Mouse (Mus musculus) small intestine, adult 2 months (tissue): ENCODE measurements around the gene Pou3f1.

ENCODE experiments used
- CTCF ChIP-seq: fragments of 200-500 bp; IDR thresholded peaks from 2 replicates; pipeline ENCODE4 v1.5.1; 2012; ENCODE audit warnings: low read depth, mild to moderate bottlenecking, control low read depth, inconsistent platforms, low read length, moderate library complexity, mixed read lengths; ENCODE audit not compliant: insufficient replicate concordance, insufficient read length; ENCODE audit errors: extremely low read depth
- POLR2A ChIP-seq: fragments of 200-500 bp; IDR thresholded peaks from 2 replicates; pipeline ENCODE4 v1.6.1; 2012; ENCODE audit warnings: low read depth, mild to moderate bottlenecking, control low read depth, inconsistent platforms, low read length, moderate library complexity

DNA sequence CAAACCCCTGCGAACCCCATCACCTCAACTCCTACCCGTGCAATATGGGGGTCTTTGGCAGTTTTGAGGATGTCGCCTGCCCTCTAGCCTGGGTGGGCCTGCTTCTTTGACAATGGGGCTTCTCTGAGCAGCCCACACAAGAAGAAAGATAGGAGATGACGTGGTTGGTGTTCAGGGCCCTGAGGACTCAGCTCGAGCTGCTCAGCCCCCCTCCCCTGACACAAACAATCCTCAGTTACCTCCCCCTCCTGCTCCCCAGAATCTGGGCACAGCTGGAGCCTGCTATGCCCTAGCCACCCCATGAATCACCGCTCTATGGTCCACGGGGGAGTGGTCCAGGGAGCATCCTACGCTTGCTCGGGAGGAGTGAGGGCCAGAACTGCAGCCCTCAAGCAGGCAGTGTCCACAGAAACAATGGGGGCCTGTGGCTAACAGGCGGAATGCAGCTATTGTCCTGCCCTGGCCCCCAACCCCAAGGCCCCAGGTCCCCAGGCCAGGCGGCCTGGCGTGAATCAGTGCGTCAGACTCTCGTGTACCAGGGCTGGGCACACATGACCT is 10.9 kb downstream of the Pou3f1 start:
- TF ChIP-seq CTCF (no peak), POLR2A (no peak)
